Mouse (Mus musculus) cerebral cortex, adult 2 months (tissue): Measurements from ENCODE around the gene Dupd1.

ENCODE experiments used
- WGBS: fragments of 180-500 bp; shearing (Covaris S2); methylation state at CpG from one replicate; pipeline ENCODE4 v1.1.7; 2018; 5-methylcytosine and 5-hydroxymethylcytosine counted together

Dupd1 gene

DNA sequence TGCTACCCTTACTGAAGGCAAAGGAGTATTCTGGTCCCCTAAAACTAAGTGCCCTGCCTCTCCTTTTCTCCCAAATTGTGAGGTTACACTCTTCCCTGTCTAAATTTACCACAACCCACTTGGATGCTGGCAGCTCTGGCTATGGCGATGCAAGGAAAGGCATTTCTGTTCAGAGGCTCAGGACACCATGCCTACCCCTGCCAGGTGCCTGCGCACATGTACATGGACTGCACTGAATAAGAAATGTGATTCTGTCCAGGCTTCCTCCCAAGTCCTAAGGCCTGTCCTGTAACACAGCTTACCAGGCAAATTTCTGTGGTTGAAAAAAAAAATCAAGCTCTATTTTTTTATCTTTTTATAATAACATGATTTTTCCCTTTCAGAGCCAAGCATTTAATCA, 38.2 kb downstream of the Dupd1 start:
- 47% methylated on average over 2 of the region's 2 CpGs for WGBS

DNA sequence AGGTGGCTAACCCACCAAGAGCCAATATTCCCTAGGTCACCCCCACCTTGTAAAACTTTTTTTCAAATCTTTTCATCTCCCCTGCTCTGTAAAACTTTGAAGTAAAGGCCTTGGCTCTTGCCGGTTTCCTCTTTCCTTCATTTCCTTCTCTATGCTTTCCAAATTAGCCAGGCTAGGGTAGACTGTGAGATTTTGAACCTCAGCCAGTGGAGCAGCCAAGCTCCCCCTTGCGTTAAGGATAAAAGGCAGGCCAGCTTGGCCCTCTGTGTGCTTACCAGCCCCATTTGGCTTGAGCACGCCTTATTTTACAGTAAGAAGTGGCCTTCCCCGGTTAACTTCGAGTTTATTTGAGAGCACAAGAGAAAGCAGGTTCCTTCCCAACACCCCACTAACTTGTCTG, 39.9 kb downstream of the Dupd1 start:
- 33% methylated on average over 5 of the region's 5 CpGs for WGBS

DNA sequence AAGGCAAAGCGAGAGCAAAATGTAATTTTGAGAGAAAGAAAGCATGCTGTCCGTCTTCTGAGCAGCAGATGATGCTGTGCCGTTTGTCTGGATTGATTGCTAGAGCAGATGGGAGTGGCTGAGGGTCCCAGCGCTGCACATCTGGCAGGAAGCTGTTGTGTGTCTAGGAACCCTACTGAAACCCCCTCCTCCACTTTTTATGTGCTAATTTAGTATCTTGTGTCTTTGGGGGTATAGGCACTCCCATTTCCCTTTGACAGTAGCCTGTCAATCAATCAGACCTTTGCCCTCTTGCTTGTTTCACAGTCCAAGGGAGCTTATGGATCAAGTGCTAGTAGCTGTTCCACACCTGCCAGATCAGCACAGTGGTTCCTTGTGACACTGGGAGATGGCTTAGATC, 41.3 kb downstream of the Dupd1 start:
- 79% methylated on average over 4 of the region's 4 CpGs for WGBS

DNA sequence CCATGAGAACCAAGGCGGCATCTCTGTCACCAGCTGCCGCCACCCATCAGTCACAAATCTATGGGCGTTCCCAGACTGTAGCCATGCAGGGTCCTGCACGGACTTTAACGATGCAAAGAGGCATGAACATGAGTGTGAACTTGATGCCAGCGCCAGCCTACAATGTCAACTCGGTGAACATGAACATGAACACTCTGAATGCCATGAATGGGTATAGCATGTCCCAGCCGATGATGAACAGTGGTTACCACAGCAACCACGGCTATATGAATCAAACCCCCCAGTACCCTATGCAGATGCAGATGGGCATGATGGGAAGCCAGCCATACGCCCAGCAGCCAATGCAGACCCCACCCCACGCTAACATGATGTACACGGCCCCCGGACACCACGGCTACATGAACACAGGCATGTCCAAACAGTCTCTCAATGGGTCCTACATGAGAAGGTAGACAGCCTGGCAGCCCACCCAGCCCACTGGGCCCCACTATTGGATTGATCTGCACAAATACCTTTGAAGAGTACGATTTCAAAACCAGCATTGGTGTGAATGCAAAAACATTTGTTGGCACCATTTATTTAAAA, 43.9 kb downstream of the Dupd1 start:
- WGBS, result 67% methylated on average over 15 of the region's 15 CpGs

DNA sequence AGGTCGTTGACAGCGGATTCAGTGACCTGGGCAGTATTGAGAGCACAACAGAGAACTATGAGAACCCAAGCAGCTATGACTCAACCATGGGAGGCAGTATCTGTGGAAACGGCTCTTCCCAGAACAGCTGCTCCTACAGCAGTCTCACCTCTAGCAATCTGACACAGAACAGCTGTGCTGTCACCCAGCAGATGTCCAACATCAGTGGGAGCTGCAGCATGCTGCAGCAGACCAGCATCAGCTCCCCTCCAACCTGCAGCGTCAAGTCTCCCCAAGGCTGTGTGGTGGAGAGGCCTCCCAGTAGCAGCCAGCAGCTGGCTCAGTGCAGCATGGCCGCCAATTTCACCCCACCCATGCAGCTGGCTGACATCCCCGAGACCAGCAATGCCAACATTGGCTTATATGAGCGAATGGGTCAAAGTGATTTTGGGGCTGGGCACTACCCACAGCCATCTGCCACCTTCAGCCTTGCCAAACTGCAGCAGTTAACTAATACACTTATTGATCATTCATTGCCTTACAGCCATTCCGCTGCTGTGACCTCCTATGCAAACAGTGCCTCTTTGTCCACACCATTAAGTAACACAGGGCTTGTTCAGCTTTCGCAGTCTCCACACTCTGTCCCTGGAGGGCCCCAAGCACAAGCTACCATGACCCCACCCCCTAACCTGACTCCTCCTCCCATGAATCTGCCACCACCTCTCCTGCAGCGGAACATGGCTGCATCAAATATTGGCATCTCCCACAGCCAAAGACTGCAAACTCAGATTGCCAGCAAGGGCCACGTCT, 44.5 kb downstream of the Dupd1 start:
- 55% methylated on average over 11 of the region's 11 CpGs for WGBS

DNA sequence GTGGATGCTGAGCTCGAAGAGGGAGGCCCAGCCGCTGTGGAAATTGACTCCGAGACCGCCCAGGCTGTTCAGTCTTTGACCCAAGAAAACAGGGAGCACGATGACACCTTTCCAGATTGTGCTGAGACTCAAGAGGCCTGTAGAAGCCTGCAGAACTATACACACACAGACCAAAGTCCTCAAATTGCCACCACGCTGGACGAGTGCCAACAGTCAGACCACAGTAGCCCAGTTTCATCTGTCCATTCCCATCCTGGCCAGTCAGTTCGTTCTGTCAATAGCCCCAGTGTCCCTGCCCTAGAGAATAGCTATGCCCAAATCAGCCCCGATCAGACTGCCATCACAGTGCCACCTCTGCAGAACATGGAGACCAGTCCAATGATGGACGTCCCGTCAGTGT, 45.2 kb downstream of the Dupd1 start:
- 82% methylated on average over 11 of the region's 11 CpGs for WGBS

DNA sequence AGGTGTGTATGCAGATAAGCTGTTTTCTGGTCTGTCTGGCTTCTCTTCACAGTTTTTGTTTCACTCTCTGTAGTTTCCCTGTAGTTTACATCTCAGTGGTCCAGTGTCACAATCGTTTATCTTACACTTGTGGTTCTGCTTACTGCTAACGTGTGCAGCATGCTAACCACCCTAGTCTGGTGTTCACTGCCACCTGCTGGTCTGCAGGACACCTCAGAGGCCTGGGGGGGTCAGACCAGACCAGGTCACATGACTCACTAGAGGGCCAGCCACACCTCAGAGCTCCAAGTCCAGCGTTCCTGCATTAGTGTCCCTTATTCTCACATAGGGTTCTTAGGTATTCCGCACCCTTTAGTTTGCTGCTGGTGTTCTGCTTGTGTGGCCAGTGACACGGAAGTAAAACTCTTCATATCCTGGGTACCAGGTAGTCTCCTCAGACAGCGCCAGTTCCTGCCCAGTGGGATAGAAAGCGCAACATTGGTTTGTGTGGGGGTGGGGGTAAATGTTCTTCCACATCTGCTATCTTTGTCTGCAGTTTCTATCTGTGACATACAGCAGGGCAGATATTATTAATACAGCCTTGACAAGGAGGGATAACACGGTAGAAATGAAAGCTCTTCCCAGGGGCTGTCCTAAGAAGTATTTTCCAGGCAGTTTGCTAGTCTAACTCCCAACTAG, 51.8 kb downstream of the Dupd1 start:
- WGBS, result 66% methylated on average over 8 of the region's 8 CpGs

DNA sequence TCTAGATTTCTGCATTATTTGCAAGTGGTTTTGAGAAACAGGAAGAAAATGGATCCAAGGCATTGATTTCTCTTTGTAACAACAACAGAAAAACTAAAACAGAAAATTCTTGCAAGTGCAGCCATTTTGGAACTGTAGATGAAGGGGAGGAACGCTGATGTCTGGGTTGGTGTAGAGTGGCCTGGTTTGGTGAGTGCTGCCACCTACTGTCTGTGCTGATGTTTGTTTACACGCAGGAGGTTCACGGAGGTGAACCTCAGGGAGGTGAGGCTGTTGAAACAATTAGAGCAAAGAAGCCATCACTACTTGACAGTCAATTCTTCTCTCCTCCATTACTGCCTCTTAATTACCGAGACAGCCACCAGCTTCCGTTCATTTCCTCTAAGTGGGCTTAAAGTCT, 54.7 kb downstream of the Dupd1 start:
- WGBS, result 14% methylated on average over 5 of the region's 5 CpGs

DNA sequence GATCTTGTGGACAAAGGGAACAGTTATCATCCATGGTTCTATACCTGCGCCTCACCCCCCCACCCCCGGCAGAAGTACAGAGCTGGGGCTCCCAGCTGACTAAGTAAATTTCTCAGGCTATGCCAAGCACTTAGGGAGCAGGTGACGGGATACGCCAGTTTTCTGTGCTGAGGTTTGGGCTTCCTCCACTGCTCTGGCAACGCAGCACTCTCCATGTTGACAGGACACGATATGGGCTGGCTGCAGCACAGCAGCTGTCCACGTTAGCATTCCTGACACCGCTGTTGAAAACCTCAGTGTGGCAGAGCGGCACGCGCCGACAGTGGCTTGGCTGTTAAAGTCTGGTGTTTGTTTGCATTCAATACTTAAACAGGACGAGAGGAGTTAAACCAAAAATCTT, 55.2 kb downstream of the Dupd1 start:
- 37% methylated on average over 13 of the region's 13 CpGs for WGBS

DNA sequence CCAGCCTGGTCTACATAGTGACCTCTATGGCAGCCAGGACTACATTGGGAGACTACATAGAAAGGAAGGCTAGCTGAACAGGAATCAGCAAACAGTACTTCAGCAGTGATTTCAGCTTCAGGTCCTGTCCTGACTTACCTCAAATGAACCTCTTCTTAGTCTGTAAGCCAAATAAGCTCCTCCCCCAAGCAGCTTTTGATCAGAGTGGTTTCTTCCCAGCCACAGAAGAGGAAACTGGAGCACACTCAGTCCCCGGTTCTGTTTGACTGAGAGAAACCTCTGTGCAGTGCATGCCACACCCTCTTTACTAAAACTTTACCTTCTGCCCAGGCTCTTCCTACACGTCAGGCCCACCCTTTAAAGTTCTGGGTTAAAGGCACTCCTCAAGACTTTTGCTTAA, 60.6 kb downstream of the Dupd1 start:
- WGBS, result 48% methylated on average over 2 of the region's 2 CpGs

DNA sequence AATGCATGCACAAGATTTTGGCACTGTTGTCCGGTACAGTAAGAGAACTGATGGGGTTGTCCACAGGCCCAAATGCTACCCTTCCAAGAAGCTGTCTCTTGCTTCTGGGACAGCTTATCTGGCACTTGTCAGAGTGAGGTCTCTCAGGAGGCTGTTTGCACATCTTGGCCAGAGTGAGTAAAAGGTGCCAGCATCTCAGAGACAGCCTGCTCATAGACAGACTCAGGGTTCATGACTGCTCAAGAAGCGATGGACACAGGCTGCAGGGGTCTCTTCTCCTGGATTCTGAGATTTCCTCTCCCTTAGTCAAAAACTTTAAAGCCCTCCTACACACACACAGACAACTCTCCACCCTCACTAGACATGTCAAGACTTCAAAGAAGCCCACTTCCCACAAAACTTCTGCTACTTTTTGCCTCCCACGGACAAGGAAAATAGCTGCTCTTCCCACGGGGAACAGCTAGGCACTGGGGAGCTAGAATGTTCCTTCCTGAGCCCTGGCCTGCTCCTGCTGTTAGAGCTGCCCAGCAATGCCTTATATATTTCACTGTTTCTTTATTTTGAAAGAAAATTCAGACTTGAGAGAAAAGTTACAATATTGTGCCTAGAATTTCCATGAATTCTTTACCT, 73.5 kb downstream of the Dupd1 start:
- WGBS, result 44% methylated on average over 4 of the region's 4 CpGs

DNA sequence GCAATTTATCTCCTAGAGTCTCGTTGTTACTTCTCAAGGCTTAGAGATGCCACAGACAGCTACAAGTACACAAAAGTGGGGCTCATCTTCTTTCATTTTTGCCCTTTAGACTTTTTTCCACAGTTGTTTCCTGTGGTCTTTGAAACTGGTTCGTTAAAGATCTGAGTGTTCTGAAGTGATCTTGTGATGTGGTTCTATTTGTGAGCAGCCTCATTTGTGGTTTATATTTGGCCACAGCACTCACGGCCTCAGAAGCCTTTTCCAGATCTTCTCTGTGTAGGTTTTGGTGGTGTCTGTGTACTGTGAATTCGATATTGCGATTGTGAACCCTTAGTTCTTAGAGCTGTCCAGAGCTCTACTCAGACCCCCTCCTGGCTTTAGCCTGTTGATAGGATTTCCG, 77.8 kb downstream of the Dupd1 start:
- 40% methylated on average over 6 of the region's 6 CpGs for WGBS

DNA sequence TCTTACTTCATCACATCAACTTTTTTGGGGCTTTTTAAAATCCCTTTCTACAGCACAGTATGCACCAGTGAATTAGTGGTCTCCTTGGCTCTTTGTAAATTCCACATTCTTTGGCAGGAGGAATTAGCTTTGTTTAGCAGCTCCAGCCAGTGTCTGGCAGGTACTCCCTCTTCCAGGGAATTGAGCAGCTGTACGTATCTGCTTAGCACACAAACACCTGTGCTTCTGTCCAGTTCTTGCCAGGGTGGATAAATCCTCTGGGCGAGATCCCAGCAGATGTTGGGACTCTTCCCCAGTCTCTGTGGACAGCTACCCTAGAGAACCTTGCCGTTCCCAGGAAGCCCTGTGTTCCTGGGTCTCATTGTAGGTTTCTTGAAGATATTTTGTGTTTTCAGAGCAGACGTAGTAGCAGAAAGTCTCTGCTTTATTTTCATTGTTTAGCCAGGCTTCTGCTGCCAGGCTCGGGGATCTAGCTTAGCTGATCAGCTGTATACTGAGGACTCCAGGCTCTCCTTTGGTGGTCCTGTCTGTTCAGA, 82.6 kb downstream of the Dupd1 start:
- WGBS, result 56% methylated on average over 5 of the region's 5 CpGs
